ENCODE assay signal across 8 mouse cellular contexts in genomic region chr17:46546995-46547394, GRCm38 (mm10). TPM values are rescaled to one million over a fixed set of nuclear protein-coding genes. Genes with fewer than 3 reads are reported as not detected.
DNase-seq lines count a peak whose midpoint lies in the region; ATAC-seq lines count a peak whose summit lies in the region.

No protein-coding gene starts in this region.

- no peak for DNase-seq in forebrain, embryonic 11.5 days (ENCODE audit: low spot score)
- no peak for DNase-seq in neural tube, embryonic 11.5 days (ENCODE audit: low spot score)
- DNase-seq in neural tube, embryonic 10.5 days (ENCODE audit: extremely low spot score, low spot score): no peak
- no peak for DNase-seq in limb, embryonic 11.5 days (ENCODE audit: low spot score)
- no peak for DNase-seq in spleen, postnatal 36 days (ENCODE audit: low spot score in 2 of 2)

- 6% methylated on average over 8 of the region's 8 CpGs for WGBS in forebrain, embryonic 11.5 days
- 12% methylated on average over 8 of the region's 8 CpGs for WGBS in forebrain, embryonic 16.5 days
- WGBS in neural tube, embryonic 11.5 days: 6% methylated on average over 8 of the region's 8 CpGs
- WGBS in limb, embryonic 11.5 days: 8% methylated on average over 8 of the region's 8 CpGs
- WGBS in stomach, embryonic 16.5 days: 27% methylated on average over 8 of the region's 8 CpGs
- 26% methylated on average over 8 of the region's 8 CpGs for WGBS in liver, embryonic 12.5 days (ENCODE audit: insufficient replicate concordance)

- peaks cover 11% of the 10 kb centered on the region for H3K4me1 ChIP-seq in forebrain, embryonic 11.5 days (replicated peaks; ENCODE audit: control insufficient read depth, insufficient read depth, low read length)
- peaks cover 14% of the 10 kb centered on the region for H3K4me1 ChIP-seq in forebrain, embryonic 16.5 days (replicated peaks; ENCODE audit: control insufficient read depth, insufficient read depth, low read length)
- peaks cover 15% of the 10 kb centered on the region for H3K4me1 ChIP-seq in neural tube, embryonic 11.5 days (ENCODE audit: control insufficient read depth, insufficient read depth, low read length)
- peaks cover 22% of the 10 kb centered on the region for H3K4me1 ChIP-seq in limb, embryonic 11.5 days (ENCODE audit: control insufficient read depth, insufficient read depth, low read length)
- H3K4me1 ChIP-seq in stomach, embryonic 16.5 days (ENCODE audit: control insufficient read depth, insufficient read depth, low read length): peaks cover 18% of the 10 kb centered on the region
- H3K4me1 ChIP-seq in liver, embryonic 12.5 days: peaks cover 26% of the 10 kb centered on the region

- H3K4me2 ChIP-seq in forebrain, embryonic 11.5 days (ENCODE audit: low read depth, low read length, severe bottlenecking): no peak overlapping the region
- no peak overlapping the region for H3K4me2 ChIP-seq in forebrain, embryonic 16.5 days (ENCODE audit: low read length)
- H3K4me2 ChIP-seq in neural tube, embryonic 11.5 days (ENCODE audit: low read depth): peak overlapping the region; percentile 7; the same call in 1 of the 2 replicates
- H3K4me2 ChIP-seq in limb, embryonic 11.5 days (ENCODE audit: low read depth, severe bottlenecking): peak overlapping the region; percentile 53; the same call in 1 of the 2 replicates
- peak overlapping the region; percentile 66 for H3K4me2 ChIP-seq in stomach, embryonic 16.5 days (ENCODE audit: low read depth, low read length)
- H3K4me2 ChIP-seq in liver, embryonic 12.5 days: no peak overlapping the region

- ATAC-seq in forebrain, embryonic 11.5 days (replicated peaks; ENCODE audit: low FRiP score): no peak
- ATAC-seq in forebrain, embryonic 16.5 days: no peak
- no peak for ATAC-seq in neural tube, embryonic 11.5 days (ENCODE audit: insufficient read depth, low FRiP score, low TSS enrichment)
- ATAC-seq in limb, embryonic 11.5 days (ENCODE audit: insufficient number of reproducible peaks, low FRiP score, low TSS enrichment, low read depth): no peak
- ATAC-seq in stomach, embryonic 16.5 days (ENCODE audit: insufficient read depth, low FRiP score): peak; percentile 30; the same call in 1 of the 2 replicates
- no peak for ATAC-seq in liver, embryonic 12.5 days

- no peak overlapping the region for H3K9ac ChIP-seq in forebrain, embryonic 11.5 days (ENCODE audit: low read length)
- no peak overlapping the region for H3K9ac ChIP-seq in forebrain, embryonic 16.5 days (replicated peaks; ENCODE audit: low read depth, low read length)
- no peak overlapping the region for H3K9ac ChIP-seq in neural tube, embryonic 11.5 days (ENCODE audit: low read length)
- H3K9ac ChIP-seq in limb, embryonic 11.5 days (ENCODE audit: low read length): no peak overlapping the region
- H3K9ac ChIP-seq in stomach, embryonic 16.5 days (ENCODE audit: low read length): no peak overlapping the region
- H3K9ac ChIP-seq in liver, embryonic 12.5 days: no peak overlapping the region

- H3K4me3 ChIP-seq in forebrain, embryonic 11.5 days (ENCODE audit: low read depth, low read length): 0 out of 2 replicates have a peak overlapping the region, but pooled peaks have one; percentile 1
- no peak overlapping the region for H3K4me3 ChIP-seq in forebrain, embryonic 16.5 days (replicated peaks; ENCODE audit: low read length)
- peak overlapping the region; percentile 49; the same call in 1 of the 2 replicates for H3K4me3 ChIP-seq in neural tube, embryonic 11.5 days (ENCODE audit: low read depth, low read length)
- H3K4me3 ChIP-seq in limb, embryonic 11.5 days (ENCODE audit: low read depth, low read length): peak overlapping the region; percentile 46
- no peak overlapping the region for H3K4me3 ChIP-seq in stomach, embryonic 16.5 days (replicated peaks; ENCODE audit: low read length)
- H3K4me3 ChIP-seq in liver, embryonic 12.5 days: no peak overlapping the region

- H3K36me3 ChIP-seq in forebrain, embryonic 11.5 days (ENCODE audit: control insufficient read depth, insufficient read depth, low read length): no peaks in the 10 kb centered on the region; the same call in 1 of the 2 replicates
- H3K36me3 ChIP-seq in forebrain, embryonic 16.5 days (ENCODE audit: control insufficient read depth, insufficient read depth): peaks cover 16% of the 10 kb centered on the region
- H3K36me3 ChIP-seq in neural tube, embryonic 11.5 days (ENCODE audit: control insufficient read depth, insufficient read depth, low read length): peaks cover 2% of the 10 kb centered on the region
- peaks cover 20% of the 10 kb centered on the region for H3K36me3 ChIP-seq in limb, embryonic 11.5 days (ENCODE audit: control insufficient read depth, insufficient read depth, low read length)
- peaks cover 13% of the 10 kb centered on the region for H3K36me3 ChIP-seq in stomach, embryonic 16.5 days (ENCODE audit: control insufficient read depth, insufficient read depth, low read length)
- peaks cover 43% of the 10 kb centered on the region for H3K36me3 ChIP-seq in liver, embryonic 12.5 days

- no peaks in the 10 kb centered on the region for H3K9me3 ChIP-seq in forebrain, embryonic 11.5 days (ENCODE audit: control insufficient read depth, low read length)
- H3K9me3 ChIP-seq in forebrain, embryonic 16.5 days (ENCODE audit: control insufficient read depth, low read length): no peaks in the 10 kb centered on the region
- no peaks in the 10 kb centered on the region for H3K9me3 ChIP-seq in neural tube, embryonic 11.5 days (ENCODE audit: control insufficient read depth, low read length)
- H3K9me3 ChIP-seq in limb, embryonic 11.5 days (ENCODE audit: control insufficient read depth, low read length): no peaks in the 10 kb centered on the region
- H3K9me3 ChIP-seq in stomach, embryonic 16.5 days (replicated peaks; ENCODE audit: control insufficient read depth, low read length): no peaks in the 10 kb centered on the region
- H3K9me3 ChIP-seq in liver, embryonic 12.5 days (replicated peaks): no peaks in the 10 kb centered on the region

- H3K27me3 ChIP-seq in forebrain, embryonic 11.5 days (ENCODE audit: control insufficient read depth, insufficient read depth, low read length): peaks cover 4% of the 10 kb centered on the region
- H3K27me3 ChIP-seq in forebrain, embryonic 16.5 days (replicated peaks; ENCODE audit: control insufficient read depth, insufficient read depth, low read length): no peaks in the 10 kb centered on the region
- no peaks in the 10 kb centered on the region for H3K27me3 ChIP-seq in neural tube, embryonic 11.5 days (ENCODE audit: control insufficient read depth, insufficient read depth, low read length)
- no peaks in the 10 kb centered on the region for H3K27me3 ChIP-seq in limb, embryonic 11.5 days (ENCODE audit: control insufficient read depth, insufficient read depth, low read length)
- H3K27me3 ChIP-seq in stomach, embryonic 16.5 days (ENCODE audit: control insufficient read depth, insufficient read depth, low read length): no peaks in the 10 kb centered on the region
- peaks cover 59% of the 10 kb centered on the region for H3K27me3 ChIP-seq in liver, embryonic 12.5 days (replicated peaks)

- H3K27ac ChIP-seq in forebrain, embryonic 11.5 days (ENCODE audit: low read depth, low read length): no peak overlapping the region
- H3K27ac ChIP-seq in forebrain, embryonic 16.5 days (ENCODE audit: low read length): no peak overlapping the region
- no peak overlapping the region for H3K27ac ChIP-seq in neural tube, embryonic 11.5 days (ENCODE audit: low read depth, low read length)
- H3K27ac ChIP-seq in limb, embryonic 11.5 days (replicated peaks; ENCODE audit: low read depth, low read length): no peak overlapping the region
- H3K27ac ChIP-seq in stomach, embryonic 16.5 days (ENCODE audit: low read length): no peak overlapping the region
- H3K27ac ChIP-seq in liver, embryonic 12.5 days: no peak overlapping the region

RNA-seq across cellular contexts. Expression of gene Cul9, which starts 0.8 kb away (rescaled TPM):
- 3.4 and 4.0 TPM in 2 replicates for polyA plus RNA-seq in forebrain, embryonic 11.5 days (2014; fragmentation: Nextera tagmentation; extraction: Ambion mirVana)
- polyA plus RNA-seq in forebrain, embryonic 16.5 days (2015; fragmentation: Nextera tagmentation; extraction: Ambion mirVana): 17.3 and 19.8 TPM in 2 replicates
- 4.4 and 5.4 TPM in 2 replicates for polyA plus RNA-seq in neural tube, embryonic 11.5 days (2014; fragmentation: Nextera tagmentation; extraction: Ambion mirVana)
- 3.8 and 3.9 TPM in 2 replicates for polyA plus RNA-seq in limb, embryonic 11.5 days (2014; fragmentation: Nextera tagmentation; extraction: Ambion mirVana)
- 3.2 and 4.0 TPM in 2 replicates for polyA plus RNA-seq in stomach, embryonic 16.5 days (2015; fragmentation: Nextera tagmentation; extraction: Ambion mirVana)
- polyA plus RNA-seq in liver, embryonic 12.5 days (2016; fragmentation: Nextera tagmentation; extraction: Ambion mirVana): 0.69 and 0.93 TPM in 2 replicates

RNA-seq across cellular contexts. Expression of gene Srf, which starts 9.0 kb away (rescaled TPM):
- polyA plus RNA-seq in forebrain, embryonic 11.5 days (2014; fragmentation: Nextera tagmentation; extraction: Ambion mirVana): 5.0 and 5.2 TPM in 2 replicates
- polyA plus RNA-seq in forebrain, embryonic 16.5 days (2015; fragmentation: Nextera tagmentation; extraction: Ambion mirVana): 3.4 and 3.6 TPM in 2 replicates
- 5.9 and 7.7 TPM in 2 replicates for polyA plus RNA-seq in neural tube, embryonic 11.5 days (2014; fragmentation: Nextera tagmentation; extraction: Ambion mirVana)
- 8.3 and 9.8 TPM in 2 replicates for polyA plus RNA-seq in limb, embryonic 11.5 days (2014; fragmentation: Nextera tagmentation; extraction: Ambion mirVana)
- polyA plus RNA-seq in stomach, embryonic 16.5 days (2015; fragmentation: Nextera tagmentation; extraction: Ambion mirVana): 7.0 and 8.9 TPM in 2 replicates
- polyA plus RNA-seq in liver, embryonic 12.5 days (2016; fragmentation: Nextera tagmentation; extraction: Ambion mirVana): 6.6 and 6.8 TPM in 2 replicates

RNA-seq across cellular contexts. Expression of gene Dnph1, which starts 50.5 kb away (rescaled TPM):
- 87.6 and 89.0 TPM in 2 replicates for polyA plus RNA-seq in forebrain, embryonic 11.5 days (2014; fragmentation: Nextera tagmentation; extraction: Ambion mirVana)
- 26.0 and 26.6 TPM in 2 replicates for polyA plus RNA-seq in forebrain, embryonic 16.5 days (2015; fragmentation: Nextera tagmentation; extraction: Ambion mirVana)
- 55.3 and 64.9 TPM in 2 replicates for polyA plus RNA-seq in neural tube, embryonic 11.5 days (2014; fragmentation: Nextera tagmentation; extraction: Ambion mirVana)
- polyA plus RNA-seq in limb, embryonic 11.5 days (2014; fragmentation: Nextera tagmentation; extraction: Ambion mirVana): 59.7 and 62.3 TPM in 2 replicates
- 40.4 and 45.3 TPM in 2 replicates for polyA plus RNA-seq in stomach, embryonic 16.5 days (2015; fragmentation: Nextera tagmentation; extraction: Ambion mirVana)
- 38.5 and 39.3 TPM in 2 replicates for polyA plus RNA-seq in liver, embryonic 12.5 days (2016; fragmentation: Nextera tagmentation; extraction: Ambion mirVana)

RNA-seq across cellular contexts. Expression of gene Ttbk1, which starts 59.5 kb away (rescaled TPM):
- 3.5 TPM in 2 replicates for polyA plus RNA-seq in forebrain, embryonic 11.5 days (2014; fragmentation: Nextera tagmentation; extraction: Ambion mirVana)
- polyA plus RNA-seq in forebrain, embryonic 16.5 days (2015; fragmentation: Nextera tagmentation; extraction: Ambion mirVana): 5.1 and 5.6 TPM in 2 replicates
- 2.6 and 3.1 TPM in 2 replicates for polyA plus RNA-seq in neural tube, embryonic 11.5 days (2014; fragmentation: Nextera tagmentation; extraction: Ambion mirVana)
- 0.27 and 0.58 TPM in 2 replicates for polyA plus RNA-seq in limb, embryonic 11.5 days (2014; fragmentation: Nextera tagmentation; extraction: Ambion mirVana)
- 0.12 and 0.19 TPM in 2 replicates for polyA plus RNA-seq in stomach, embryonic 16.5 days (2015; fragmentation: Nextera tagmentation; extraction: Ambion mirVana)
- 0.02 and 0.11 TPM in 2 replicates for polyA plus RNA-seq in liver, embryonic 12.5 days (2016; fragmentation: Nextera tagmentation; extraction: Ambion mirVana)

Comparison
In these comparisons a context has a peak if more than half of its experiments do, and no peak if none do; other contexts are left out.
1. H3K4me3 ChIP-seq: peak in forebrain, embryonic 11.5 days (single experiment), neural tube, embryonic 11.5 days (single experiment) and limb, embryonic 11.5 days (single experiment); none in forebrain, embryonic 16.5 days (single experiment), stomach, embryonic 16.5 days (single experiment) and liver, embryonic 12.5 days (single experiment).
2. H3K4me2 ChIP-seq: peak in neural tube, embryonic 11.5 days (single experiment), limb, embryonic 11.5 days (single experiment) and stomach, embryonic 16.5 days (single experiment); none in forebrain, embryonic 11.5 days (single experiment), forebrain, embryonic 16.5 days (single experiment) and liver, embryonic 12.5 days (single experiment).